Mouse (Mus musculus): ENCODE results near the gene Slc26a10.

- TF ChIP-seq CTCF (IDR thresholded peaks at IDR 0.05; ENCODE audit: low read depth, low read length) (no peak), GATA1 (IDR thresholded peaks at IDR 0.05; ENCODE audit: borderline replicate concordance, low read length) (no peak), TAL1 (conservative IDR thresholded peaks at IDR 0.05; ENCODE audit: low read depth, low read length) (no peak), POLR2AphosphoS5 (IDR thresholded peaks at IDR 0.05; ENCODE audit: insufficient replicate concordance, low read depth, low read length) (no peak)
These were observed 14.1 kb downstream of the Slc26a10 start for GRCm38 (mm10) chr10:127166404-127166715.

Data from G1E (cell line).